Mouse (Mus musculus) c-Kit-positive CD71-negative TER-119-negative erythroid progenitor cells, embryonic 14.5 days (primary cell): ENCODE measurements at regions not wholly inside any gene's neighbourhood (a gene's known extent, or its start where the extent isn't known, plus 50 kb on each side); places are given as distances from the start of the nearest gene placed in this dataset.

ENCODE experiments used
- DNase-seq: peaks from one replicate; pipeline ENCODE4 v3.0.0-alpha.2; 2013; ENCODE audit warnings: low read depth

- DNase-seq: no peak
These were observed 52.6 kb upstream of the Cnih3 start for GRCm38 (mm10) chr1:181299826-181300225.

- DNase-seq: no peak
These were observed 50.3 kb upstream of the Cnih3 start for GRCm38 (mm10) chr1:181302151-181302550.
